Mouse (Mus musculus) brain, embryonic 14.5 days (tissue): ENCODE results near the gene Slc1a5. TPM values are rescaled to one million over a fixed set of nuclear protein-coding genes. Genes with fewer than 3 reads are reported as not detected.

Source experiments
- DNase-seq: peaks from one replicate; pipeline ENCODE4 v3.0.0-alpha.2; 2011; ENCODE audit warnings: low read depth
- CTCF ChIP-seq: fragments of 200-500 bp; IDR thresholded peaks from 2 replicates; pipeline ENCODE4 v1.5.1; 2012; ENCODE audit warnings: inconsistent platforms, mild to moderate bottlenecking, moderate library complexity, borderline replicate concordance; ENCODE audit not compliant: insufficient read depth, insufficient read length; ENCODE audit errors: extremely low read depth
- POLR2A ChIP-seq: fragments of 200-500 bp; IDR thresholded peaks from 2 replicates; pipeline ENCODE4 v1.6.1; 2012; ENCODE audit warnings: mild to moderate bottlenecking, inconsistent platforms, borderline replicate concordance; ENCODE audit not compliant: poor library complexity, insufficient read depth, insufficient read length, severe bottlenecking; ENCODE audit errors: extremely low read depth
- polyA plus RNA-seq: library from polyadenylated mRNA; depleted of rRNA; stranded (reverse); fragments of >200 nt; gene quantifications from 2 replicates; pipeline ENCODE4 v1.2.3, GENCODE M21; 2012; rRNA removed

Gene Slc1a5
- 18.7 and 32.3 TPM in 2 replicates for polyA plus RNA-seq

DNA sequence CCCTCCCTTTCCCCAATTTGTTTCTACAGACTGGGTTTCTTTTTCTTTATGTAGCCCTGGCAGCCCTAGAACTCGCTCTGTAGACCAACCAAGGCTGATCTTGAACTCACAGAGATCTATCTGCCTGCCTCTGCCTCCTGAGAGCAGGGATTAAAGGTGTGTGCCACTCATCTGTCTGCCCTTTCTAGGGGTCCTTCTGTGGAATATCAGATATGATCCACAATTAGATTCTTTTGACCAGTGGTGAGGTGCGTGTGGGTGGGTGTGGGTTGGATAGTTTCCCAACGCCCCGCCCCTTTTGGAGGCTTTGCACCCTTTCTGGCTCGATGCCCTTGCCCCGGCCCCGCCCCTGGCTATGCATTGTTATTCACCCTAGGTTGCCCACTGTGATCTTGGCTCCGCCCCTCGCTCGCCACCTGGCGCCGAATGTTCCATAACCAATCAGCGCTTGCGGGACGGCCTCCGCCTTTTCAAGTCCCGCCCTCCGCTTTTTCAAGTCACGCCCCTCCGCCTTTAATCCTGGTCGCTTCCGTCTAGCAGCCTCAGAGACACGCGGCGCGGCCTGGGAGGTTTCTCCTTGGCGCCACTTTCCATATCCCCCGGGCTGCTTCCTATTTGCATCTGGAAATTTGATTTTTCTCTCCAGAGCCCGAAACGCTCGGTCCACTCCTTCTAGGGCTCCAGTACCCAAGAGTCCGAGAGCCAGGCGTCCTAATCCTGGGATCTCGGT lies at the start of gene Slc1a5:
Slc1a5 (plus strand) TSS at position 516 of the 730 bp plus-strand sequence.
- no peak for TF ChIP-seq CTCF
- TF ChIP-seq POLR2A: peak; percentile 67; the same call in 1 of the 2 replicates
- DNase-seq: peak; percentile 96

DNA sequence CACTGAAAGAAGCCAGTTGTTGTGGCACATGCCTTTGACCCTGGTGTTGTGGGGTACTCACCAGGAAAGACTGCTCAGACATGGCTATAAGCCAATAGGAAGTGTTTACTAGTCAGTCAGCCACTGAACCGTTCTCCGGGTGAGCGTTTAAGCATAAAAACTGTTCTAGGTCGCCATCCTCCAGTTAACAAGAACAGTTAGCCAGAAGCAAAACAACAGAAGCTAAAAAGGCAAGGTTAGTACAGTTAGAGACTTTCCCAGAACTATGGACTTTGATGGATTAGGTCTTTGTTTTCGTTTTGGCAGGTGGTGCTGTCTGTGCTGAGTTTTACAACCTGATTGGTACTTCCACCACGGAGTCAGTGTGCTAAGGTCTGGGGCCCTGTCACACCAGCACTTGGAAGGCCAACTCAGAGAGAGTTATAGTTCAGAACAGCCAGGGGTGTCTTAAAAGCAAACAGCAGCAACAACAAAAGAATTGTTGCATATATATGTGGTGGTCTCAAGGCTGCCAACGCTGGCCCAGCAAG lies 49.2 kb upstream of the Slc1a5 start:
- no peak for DNase-seq
- no peak for TF ChIP-seq POLR2A
- no peak for TF ChIP-seq CTCF

DNA sequence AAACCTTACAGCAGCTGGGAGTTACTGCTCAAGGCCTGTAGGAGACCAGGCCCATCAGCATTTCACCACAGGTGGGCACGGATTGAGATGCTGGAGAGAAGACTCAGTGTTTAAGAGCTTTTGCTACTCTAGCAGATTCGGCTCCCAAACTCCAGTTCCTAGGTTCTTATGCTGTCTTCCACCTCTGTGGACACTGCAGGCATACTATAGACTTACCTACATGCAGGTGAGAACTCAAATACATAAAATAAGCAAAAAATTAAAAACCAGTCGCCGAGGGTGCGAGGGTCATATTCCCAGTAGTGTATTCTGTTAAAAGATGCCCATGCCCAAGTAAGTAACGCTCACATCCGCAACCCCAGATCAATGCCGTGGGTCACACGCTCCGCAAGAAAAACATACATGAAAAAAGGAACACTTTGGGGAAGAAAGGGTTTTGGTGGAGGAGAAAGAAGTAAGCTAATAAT lies 43.5 kb upstream of the Slc1a5 start:
- TF ChIP-seq CTCF (no peak), POLR2A (no peak)
- no peak for DNase-seq

DNA sequence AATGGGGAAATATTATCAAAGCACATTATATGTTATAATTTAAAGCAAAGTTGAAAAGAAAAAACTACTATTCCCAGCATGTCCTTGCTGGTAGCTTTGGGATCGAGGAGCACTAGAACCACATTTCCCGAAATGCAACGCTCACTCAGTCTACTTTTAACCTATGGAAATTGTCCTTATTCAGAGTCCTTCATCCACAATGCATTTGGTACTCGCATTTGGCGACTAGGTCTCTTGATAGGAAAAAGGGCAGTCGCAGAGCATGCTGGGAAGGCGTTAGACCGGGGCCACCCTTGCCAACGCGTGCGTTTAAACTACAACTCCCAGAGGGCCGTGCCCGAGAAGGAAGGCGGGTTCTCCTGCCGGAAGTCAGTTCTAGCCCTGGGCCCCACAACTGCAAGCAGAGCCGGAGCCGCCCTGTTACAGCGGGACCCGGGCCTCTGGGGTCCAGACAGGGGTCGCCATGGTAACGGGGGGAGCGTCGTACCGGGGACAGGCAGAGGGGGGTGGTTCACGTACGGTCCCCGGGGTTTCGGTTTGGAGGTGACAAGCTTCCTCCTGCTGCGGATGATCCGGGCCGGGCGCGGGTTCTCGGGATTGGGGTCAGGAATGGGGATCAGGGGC lies 43.0 kb upstream of the Slc1a5 start, which contains the start of gene Ap2s1:
Ap2s1 (plus strand) TSS at position 338 of the 624 bp plus-strand sequence.
- peak; percentile 100 for DNase-seq
- TF ChIP-seq CTCF (no peak), POLR2A (peak; percentile 27; the same call in 1 of the 2 replicates)

DNA sequence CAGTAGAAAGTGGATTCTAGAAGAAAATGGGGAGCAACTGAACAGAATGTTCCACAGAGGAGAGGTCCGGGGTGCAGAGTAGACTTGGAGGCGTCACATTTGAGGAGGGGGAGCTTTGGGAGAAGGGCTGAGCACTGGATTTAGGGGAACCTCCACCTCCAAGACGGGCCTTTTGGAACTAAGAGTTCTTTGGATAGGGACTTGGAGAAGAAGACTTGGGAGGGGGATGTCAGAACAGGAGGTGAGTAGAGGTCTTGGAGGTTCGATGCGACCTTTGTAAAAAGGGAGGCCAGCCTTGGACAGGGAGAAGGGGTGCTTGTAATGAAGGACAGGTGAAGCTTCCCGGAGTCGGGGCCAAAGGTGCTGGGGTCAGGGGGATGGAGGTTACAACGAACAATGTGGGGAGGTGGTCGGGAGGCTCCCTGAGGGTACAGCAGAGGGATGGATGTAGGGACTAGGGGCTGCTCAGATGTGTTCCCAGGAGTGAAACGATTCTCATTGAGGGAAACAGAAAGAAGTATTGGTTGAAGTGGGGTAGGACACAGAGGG lies 42.0 kb upstream of the Slc1a5 start:
- no peak for TF ChIP-seq POLR2A
- no peak for DNase-seq

DNA sequence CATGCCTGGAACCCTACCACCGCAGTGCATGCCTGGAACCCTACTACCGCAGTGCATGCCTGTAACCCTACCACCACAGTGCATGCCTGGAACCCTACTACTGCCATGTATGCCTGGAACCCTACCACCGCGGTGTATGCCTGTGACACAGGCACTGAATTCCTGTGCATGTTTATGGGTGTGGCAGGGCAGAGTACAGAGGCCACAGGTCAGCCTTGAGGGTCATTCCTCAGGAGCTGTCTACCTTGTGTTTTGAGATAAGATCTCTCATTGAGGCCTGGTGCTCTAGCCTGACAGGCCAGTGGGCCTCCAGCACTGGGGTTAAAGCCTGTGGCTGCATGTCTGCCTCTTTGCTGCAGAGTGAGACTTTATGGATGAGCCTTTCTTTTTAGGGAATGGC lies 35.8 kb upstream of the Slc1a5 start:
- DNase-seq: no peak
- TF ChIP-seq POLR2A (no peak), CTCF (no peak)

DNA sequence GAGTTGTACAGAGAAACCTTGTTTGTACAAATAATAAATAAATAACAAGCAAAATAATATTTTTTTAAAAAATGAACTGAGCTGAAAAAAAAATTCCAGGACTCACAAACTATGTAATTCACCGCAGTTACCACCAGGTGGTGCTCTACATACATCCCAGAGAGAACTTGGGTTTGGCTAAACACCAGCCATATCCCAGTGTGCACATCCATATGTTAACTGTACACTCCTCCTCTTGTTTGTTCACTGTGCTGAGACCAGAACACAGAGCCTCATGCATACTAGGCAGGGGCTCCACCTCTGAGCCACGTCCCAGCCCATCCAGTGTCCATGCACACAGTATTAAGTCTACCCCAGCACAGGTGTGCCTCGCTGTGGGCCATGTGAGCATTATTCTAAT lies 35.0 kb upstream of the Slc1a5 start:
- TF ChIP-seq CTCF (peak; percentile 66; the same call in 1 of the 2 replicates), POLR2A (no peak)
- DNase-seq: peak; percentile 83

DNA sequence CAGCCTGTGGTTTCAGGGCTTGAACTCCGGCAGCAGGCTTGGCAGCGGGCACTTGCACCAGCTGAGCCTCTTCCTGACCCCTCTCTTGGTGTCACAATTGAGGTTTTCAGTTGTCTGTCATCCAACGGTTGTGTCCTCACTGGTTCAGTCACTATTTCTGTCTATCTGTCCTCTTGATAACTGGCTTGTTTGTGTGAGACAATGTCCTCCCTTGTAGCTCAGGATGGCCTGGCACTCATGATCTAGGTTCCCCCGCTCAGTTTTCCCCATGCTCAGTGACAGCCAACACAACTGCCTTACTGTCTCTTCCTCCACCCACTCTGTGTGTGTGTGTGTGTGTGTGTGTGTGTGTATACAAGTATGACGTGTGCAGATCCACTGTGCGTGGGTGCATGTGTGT lies 33.5 kb upstream of the Slc1a5 start:
- TF ChIP-seq POLR2A (no peak), CTCF (no peak)
- no peak for DNase-seq

DNA sequence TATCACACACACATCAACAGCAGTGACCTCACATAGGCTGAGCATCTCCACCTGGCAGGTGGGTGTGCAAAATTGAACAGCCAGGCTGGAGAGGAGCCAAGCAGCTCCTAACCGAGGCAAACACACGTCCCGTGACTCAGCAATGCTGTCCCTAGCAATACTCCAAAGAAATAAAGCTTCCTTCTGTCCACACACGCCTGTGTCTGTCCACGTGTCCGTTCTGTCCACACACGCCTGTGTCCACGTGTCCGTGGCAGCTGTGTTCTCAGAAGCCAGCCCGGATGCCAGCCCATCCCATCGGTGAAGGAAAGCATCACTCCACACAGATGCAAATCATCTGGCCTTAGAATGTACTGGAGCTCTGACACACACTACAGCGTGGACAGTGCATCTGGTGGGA lies 29.1 kb upstream of the Slc1a5 start:
- TF ChIP-seq POLR2A (no peak), CTCF (no peak)
- DNase-seq: no peak

DNA sequence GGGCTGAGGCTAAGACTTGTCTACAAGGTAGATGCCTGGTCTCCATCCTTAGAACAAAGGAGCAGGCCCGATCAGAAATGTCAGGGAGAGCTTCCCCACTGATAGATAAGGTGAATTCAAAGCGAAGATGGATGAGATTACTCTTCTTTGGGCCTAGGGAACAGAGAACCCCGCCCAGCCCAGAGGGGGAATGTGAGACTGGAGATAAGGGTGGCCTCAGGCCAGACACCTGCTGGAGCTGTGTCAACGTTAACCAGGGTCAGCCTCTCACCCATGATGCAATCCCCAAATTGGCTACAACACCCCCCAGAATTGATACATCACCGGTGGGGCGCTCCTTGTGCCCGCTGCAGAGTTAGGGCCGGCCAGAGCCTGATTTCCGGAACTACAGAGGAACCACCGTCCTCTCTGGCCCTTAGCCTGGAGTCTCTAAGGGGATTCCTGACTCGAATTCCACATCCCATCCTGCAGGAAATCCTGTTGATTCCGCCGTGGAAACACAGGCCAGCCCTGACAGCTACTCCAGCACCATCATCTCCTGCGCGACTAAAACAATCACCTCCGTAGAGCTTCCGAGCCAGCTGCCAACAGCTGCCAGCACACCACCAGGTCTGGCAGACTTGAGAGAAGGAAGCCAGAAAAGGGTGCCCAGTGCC lies 25.6 kb upstream of the Slc1a5 start:
- DNase-seq: no peak
- TF ChIP-seq CTCF (no peak), POLR2A (no peak)

DNA sequence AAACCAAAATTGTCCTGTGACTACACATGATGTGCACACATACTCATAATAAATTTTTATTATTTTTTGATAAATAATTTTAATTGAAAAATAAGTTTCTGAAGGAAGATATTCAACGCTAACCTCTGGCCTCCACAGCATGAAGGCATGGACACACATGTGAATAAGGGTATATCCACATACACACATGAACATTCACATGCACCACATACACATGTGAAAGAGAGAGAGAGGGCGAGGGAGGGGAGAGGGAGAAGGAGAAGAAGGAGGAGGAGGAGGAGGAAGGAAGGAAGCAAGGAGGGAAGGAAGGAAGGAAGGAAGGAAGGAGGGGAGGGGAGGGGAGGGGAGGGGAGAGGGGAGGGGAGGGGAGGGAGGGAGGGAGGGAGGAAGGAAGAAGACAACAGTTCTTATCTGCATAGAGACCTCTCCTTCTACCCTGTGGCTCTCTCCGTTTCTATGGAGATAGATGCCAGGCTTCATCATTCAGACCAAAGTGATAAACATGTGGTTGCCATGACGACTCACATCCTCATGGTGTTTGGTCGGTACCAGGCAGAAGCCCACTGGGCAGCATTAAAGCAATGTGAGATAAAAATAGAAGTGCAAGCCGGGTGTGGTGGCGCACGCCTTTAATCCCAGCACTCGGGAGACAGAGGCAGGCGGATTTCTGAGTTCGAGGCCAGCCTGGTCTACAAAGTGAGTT lies 22.1 kb upstream of the Slc1a5 start:
- TF ChIP-seq POLR2A (no peak), CTCF (no peak)
- peak; percentile 88 for DNase-seq

DNA sequence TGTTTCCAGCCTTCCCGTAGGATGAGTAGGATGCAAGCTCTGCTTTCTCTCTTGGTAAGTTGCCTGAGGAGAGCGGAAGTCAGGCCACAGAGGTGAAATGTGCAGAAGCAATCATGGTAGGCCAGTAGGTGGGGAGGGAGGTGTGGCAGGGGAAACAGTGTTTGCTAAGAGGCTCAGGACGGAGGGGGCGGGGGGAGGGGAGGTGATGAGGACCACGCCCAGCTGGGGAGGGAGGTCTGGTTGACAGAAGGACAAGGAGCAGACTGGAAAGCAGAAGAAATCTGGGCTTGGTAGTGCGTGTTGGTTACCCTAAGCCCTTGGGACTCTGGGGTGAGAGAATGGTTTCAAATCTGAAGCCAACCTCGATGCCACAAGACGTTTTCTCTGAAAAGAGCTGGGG lies 20.8 kb upstream of the Slc1a5 start:
- TF ChIP-seq CTCF: no peak
- no peak for TF ChIP-seq POLR2A
- no peak for DNase-seq
